Mouse (Mus musculus) liver, embryonic 14.5 days (tissue): ENCODE measurements around the gene Atrip.

Experiments used
- CTCF ChIP-seq: IDR thresholded peaks from 2 replicates; pipeline ENCODE4 v1.5.1; 2016; ENCODE audit warnings: antibody characterized with exemption, low read depth, control low read depth
- EP300 ChIP-seq: IDR thresholded peaks from 2 replicates; pipeline ENCODE4 v1.6.1; 2016; ENCODE audit warnings: antibody characterized with exemption, low read depth

- no peak for TF ChIP-seq CTCF
- TF ChIP-seq EP300, result no peak
Observed at GRCm38 (mm10) chr9:109056081-109056690, 17.7 kb downstream of the Atrip start.
